Mouse (Mus musculus) thymus, adult 2 months (tissue): Measurements from ENCODE around the gene Syt3. TPM values are rescaled to one million over a fixed set of nuclear protein-coding genes. Genes with fewer than 3 reads are reported as not detected.

Experiments
- DNase-seq: peaks from one replicate; pipeline ENCODE4 v3.0.0; 2021
- H3K27ac ChIP-seq: fragments of 200-500 bp; 2 replicates; pipeline ENCODE4 v1.5.1; 2012; ENCODE audit warnings: low read length, control low read depth; ENCODE audit not compliant: control insufficient read depth, insufficient read depth
- H3K27me3 ChIP-seq: fragments of 200-500 bp; 2 replicates; pipeline ENCODE4 v1.6.1; 2012; ENCODE audit warnings: mild to moderate bottlenecking, low read length, moderate library complexity, mixed read lengths; ENCODE audit not compliant: control insufficient read depth, insufficient read depth
- H3K36me3 ChIP-seq: fragments of 200-500 bp; 2 replicates; pipeline ENCODE4 v1.6.1; 2012; ENCODE audit warnings: mild to moderate bottlenecking, low read length, moderate library complexity; ENCODE audit not compliant: control insufficient read depth, insufficient read depth
- H3K4me1 ChIP-seq: fragments of 200-500 bp; replicated peaks from 2 replicates; pipeline ENCODE4 v1.6.1; 2012; ENCODE audit warnings: low read length; ENCODE audit not compliant: control insufficient read depth, insufficient read depth
- H3K4me3 ChIP-seq: fragments of 200-500 bp; 2 replicates; pipeline ENCODE4 v1.5.1; 2012; ENCODE audit warnings: mild to moderate bottlenecking, low read length, control low read depth, moderate library complexity; ENCODE audit not compliant: control insufficient read depth, insufficient read depth
- CTCF ChIP-seq: fragments of 200-500 bp; IDR thresholded peaks from 2 replicates; pipeline ENCODE4 v1.5.1; 2012; ENCODE audit warnings: mild to moderate bottlenecking, control low read depth, low read length, moderate library complexity, borderline replicate concordance; ENCODE audit not compliant: control insufficient read depth, poor library complexity, insufficient read depth; ENCODE audit errors: extremely low read depth
- POLR2A ChIP-seq: fragments of 200-500 bp; IDR thresholded peaks from 2 replicates; pipeline ENCODE4 v1.6.1; 2012; ENCODE audit warnings: mild to moderate bottlenecking, low read length, control low read depth, moderate library complexity; ENCODE audit not compliant: control insufficient read depth, poor library complexity, insufficient read depth; ENCODE audit errors: extremely low read depth
- WGBS: fragments of 180-500 bp; shearing (Covaris S2); methylation state at CpG from one replicate; pipeline ENCODE4 v1.1.7; 2018; 5-methylcytosine and 5-hydroxymethylcytosine counted together
- polyA plus RNA-seq: library from polyadenylated mRNA; depleted of rRNA; stranded (reverse); fragments of >200 nt; gene quantifications from 2 replicates; pipeline ENCODE4 v1.2.3, GENCODE M21; 2012

The Syt3 gene
- polyA plus RNA-seq, 1 experiment, result 2.7 TPM

DNA sequence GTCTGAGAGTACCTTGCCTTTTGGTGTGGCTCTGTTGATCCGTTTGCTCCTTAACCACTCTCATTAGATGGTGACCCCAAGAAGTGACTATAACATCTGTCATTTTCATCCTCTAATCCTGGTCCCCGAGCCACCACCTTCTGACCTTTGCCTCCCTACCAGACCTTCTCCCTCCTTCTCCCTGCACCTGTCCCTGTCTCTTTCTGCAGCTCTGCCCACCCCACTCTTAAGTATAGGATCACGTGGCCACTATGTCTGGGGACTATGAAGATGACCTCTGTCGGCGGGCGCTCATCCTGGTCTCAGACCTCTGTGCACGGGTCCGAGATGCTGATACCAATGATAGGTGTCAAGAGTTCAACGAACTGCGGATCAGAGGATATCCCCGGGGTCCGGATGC is 1.8 kb downstream of the Syt3 start, which contains the start of gene 1700008O03Rik:
Gene 1700008O03Rik, minus strand, starts transcription at position 101 of the 400 bp plus-strand sequence.
- H3K4me1 ChIP-seq, result peaks cover 15% of the 10 kb centered on the region
- DNase-seq, result no peak
- WGBS, result 85% methylated on average over 12 of the region's 12 CpGs
- H3K4me3 ChIP-seq, result 0 out of 2 replicates have a peak within 1 kb of the TSS, but pooled peaks have one; percentile 6
- H3K27me3 ChIP-seq, result no peaks in the 10 kb centered on the region; the same call in 1 of the 2 replicates
- TF ChIP-seq CTCF (no peak), POLR2A (no peak)
- H3K36me3 ChIP-seq, result no peaks in the 10 kb centered on the region
- no peak within 1 kb of the TSS for H3K27ac ChIP-seq

DNA sequence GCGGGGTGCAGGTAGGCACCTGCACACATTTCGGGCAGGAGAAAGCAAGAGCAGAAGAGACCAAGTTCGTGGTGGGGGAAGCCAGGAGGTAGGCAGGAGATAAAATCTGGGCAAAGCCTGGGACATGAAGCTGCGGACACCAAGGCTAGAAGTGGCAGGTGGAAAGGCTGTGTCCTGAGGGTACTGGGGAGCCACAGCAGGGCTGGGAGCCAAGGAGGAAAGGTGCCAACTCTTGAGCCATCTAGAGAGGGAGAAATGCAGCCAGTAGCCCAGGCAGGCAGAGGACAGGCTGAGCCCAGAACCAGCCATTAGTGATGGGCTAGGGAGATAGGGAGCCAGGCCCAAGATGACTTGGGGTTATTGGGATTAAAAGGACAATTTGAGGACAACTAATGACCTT is 7.9 kb downstream of the Syt3 start:
- Histone ChIP-seq H3K27ac (no peak overlapping the region), H3K4me1 (no peaks in the 10 kb centered on the region), H3K27me3 (no peaks in the 10 kb centered on the region), H3K36me3 (no peaks in the 10 kb centered on the region), H3K4me3 (no peak overlapping the region)
- TF ChIP-seq CTCF, result no peak
- no peak for TF ChIP-seq POLR2A
- DNase-seq, result no peak
- WGBS, result 74% methylated on average over 4 of the region's 4 CpGs

DNA sequence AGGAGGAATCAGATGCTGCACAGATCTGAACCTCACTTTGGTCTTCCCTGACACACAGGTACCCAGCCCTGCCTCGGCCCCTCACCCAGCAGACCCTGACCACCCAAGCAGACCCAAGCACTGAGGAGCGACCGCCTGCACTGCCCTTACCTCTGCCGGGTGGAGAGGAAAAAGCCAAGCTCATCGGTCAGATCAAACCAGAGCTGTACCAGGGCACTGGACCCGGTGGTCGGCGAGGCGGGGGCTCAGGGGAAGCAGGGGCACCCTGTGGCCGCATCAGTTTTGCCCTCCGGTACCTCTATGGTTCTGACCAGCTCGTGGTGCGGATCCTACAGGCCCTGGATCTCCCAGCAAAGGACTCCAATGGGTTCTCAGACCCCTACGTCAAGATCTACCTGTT is 8.4 kb downstream of the Syt3 start:
- Histone ChIP-seq H3K27me3 (no peaks in the 10 kb centered on the region), H3K27ac (no peak overlapping the region), H3K36me3 (no peaks in the 10 kb centered on the region), H3K4me3 (no peak overlapping the region), H3K4me1 (no peaks in the 10 kb centered on the region)
- no peak for TF ChIP-seq CTCF
- no peak for TF ChIP-seq POLR2A
- 90% methylated on average over 14 of the region's 14 CpGs for WGBS
- no peak for DNase-seq

DNA sequence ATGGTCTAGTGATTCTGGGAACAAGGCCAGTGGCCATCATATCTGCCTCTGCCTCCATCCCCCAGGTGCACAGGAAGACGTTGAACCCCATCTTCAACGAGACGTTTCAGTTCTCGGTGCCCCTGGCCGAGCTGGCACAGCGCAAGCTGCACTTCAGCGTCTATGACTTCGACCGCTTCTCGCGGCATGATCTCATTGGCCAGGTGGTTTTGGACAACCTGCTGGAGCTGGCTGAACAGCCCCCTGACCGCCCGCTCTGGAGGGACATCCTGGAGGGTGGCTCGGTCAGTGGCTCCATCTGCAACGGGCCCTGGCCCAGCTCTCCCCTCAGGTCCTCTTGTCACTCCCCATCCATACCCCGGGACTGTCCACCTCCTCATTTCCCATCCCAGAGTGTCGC is 9.4 kb downstream of the Syt3 start:
- no peak for DNase-seq
- no peak overlapping the region for H3K27ac ChIP-seq
- TF ChIP-seq POLR2A (no peak), CTCF (no peak)
- H3K36me3 ChIP-seq, result no peaks in the 10 kb centered on the region
- H3K4me3 ChIP-seq, result no peak overlapping the region
- no peaks in the 10 kb centered on the region for H3K27me3 ChIP-seq
- WGBS, result 92% methylated on average over 17 of the region's 17 CpGs
- no peaks in the 10 kb centered on the region for H3K4me1 ChIP-seq

DNA sequence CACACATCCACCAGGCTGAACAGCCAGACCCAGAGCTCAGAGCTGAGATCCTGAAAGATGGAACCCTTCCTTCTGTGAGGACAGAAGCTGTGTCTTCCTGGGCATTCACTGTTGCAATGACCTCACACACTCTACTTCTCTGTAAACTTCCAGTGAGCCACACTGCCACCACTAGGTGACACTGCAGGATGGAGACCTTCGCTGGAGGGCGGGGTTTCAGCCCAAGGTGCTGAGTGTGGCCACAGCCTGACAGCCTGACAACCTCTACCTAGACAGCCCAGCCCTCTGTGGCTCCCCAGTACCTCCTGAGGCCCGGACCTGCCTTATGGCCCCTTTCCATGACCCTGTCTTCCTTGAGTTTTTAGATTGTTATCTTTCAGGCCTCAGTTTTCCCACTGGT is 14.7 kb downstream of the Syt3 start:
- DNase-seq, result peak; percentile 70
- WGBS, result 14% methylated on average over 3 of the region's 3 CpGs

GRCm38 (mm10) chr7:44401673-44402072 is 17.8 kb downstream of the Syt3 start:
- Histone ChIP-seq H3K36me3 (no peaks in the 10 kb centered on the region), H3K4me1 (peaks cover 4% of the 10 kb centered on the region; the same call in 1 of the 2 replicates), H3K27ac (no peak overlapping the region), H3K4me3 (no peak overlapping the region), H3K27me3 (no peaks in the 10 kb centered on the region)
- WGBS, result 25% methylated on average over 6 of the region's 6 CpGs
- no peak for TF ChIP-seq POLR2A
- no peak for TF ChIP-seq CTCF
- DNase-seq, result no peak

More for the DNA sequence above, 14.7 kb downstream of the Syt3 start:
- Histone ChIP-seq H3K36me3 (no peaks in the 10 kb centered on the region), H3K4me1 (no peaks in the 10 kb centered on the region), H3K27me3 (no peaks in the 10 kb centered on the region), H3K27ac (no peak overlapping the region), H3K4me3 (no peak overlapping the region)
- TF ChIP-seq CTCF, result 0 out of 2 replicates have a peak, but pooled peaks have one; percentile 29
- no peak for TF ChIP-seq POLR2A
